Mouse (Mus musculus): ENCODE results near the gene Ppox. TPM values are rescaled to one million over a fixed set of nuclear protein-coding genes. Genes with fewer than 3 reads are reported as not detected.

The Ppox gene
- polyA plus RNA-seq, 1 experiment from 2014 or later = 46.8 TPM

DNA sequence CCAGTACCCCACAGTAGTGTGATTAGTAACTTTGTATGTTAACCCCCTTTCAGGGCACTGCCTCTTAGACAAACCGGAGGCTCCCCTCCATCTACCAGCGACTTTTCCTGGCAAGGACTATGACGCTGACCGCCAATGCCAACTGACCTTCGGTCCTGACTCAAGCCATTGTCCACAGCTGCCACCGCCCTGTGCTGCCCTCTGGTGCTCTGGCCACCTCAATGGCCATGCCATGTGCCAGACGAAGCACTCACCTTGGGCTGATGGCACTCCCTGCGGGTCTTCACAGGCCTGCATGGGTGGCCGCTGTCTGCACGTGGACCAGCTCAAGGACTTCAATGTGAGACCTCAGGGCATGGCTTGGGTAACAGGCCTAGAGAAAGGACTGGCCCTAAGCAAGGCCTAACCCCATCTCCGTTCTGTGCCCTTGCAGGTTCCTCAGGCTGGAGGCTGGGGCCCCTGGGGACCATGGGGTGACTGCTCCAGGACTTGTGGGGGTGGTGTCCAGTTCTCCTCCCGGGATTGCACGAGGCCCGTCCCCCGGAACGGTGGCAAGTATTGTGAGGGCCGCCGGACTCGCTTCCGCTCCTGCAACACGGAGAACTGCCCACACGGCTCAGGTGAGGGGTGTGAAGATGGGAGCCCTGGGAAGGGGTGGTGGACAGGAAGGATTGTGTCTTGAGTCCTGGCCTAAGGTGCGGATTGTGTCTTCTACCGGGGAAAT lies 24.7 kb downstream of the Ppox start:
- Histone ChIP-seq H3K27ac (replicated peaks; ENCODE audit: low read depth, low read length) (no peak overlapping the region), H3K9me3 (ENCODE audit: control insufficient read depth, low read length) (no peaks in the 10 kb centered on the region), H3K27me3 (ENCODE audit: control insufficient read depth, insufficient read depth, low read length) (no peaks in the 10 kb centered on the region), H3K4me1 (ENCODE audit: control insufficient read depth, insufficient read depth, low read length) (peaks cover 7% of the 10 kb centered on the region), H3K4me2 (ENCODE audit: low read length) (no peak overlapping the region), H3K4me3 (replicated peaks; ENCODE audit: low read depth, low read length) (no peak overlapping the region), H3K9ac (replicated peaks; ENCODE audit: low read length) (no peak overlapping the region), H3K36me3 (ENCODE audit: control insufficient read depth, insufficient read depth, low read length) (no peaks in the 10 kb centered on the region)
- DNase-seq (no peak), ATAC-seq (ENCODE audit: low FRiP score, low TSS enrichment) (no peak)
- WGBS = 92% methylated on average over 24 of the region's 24 CpGs

DNA sequence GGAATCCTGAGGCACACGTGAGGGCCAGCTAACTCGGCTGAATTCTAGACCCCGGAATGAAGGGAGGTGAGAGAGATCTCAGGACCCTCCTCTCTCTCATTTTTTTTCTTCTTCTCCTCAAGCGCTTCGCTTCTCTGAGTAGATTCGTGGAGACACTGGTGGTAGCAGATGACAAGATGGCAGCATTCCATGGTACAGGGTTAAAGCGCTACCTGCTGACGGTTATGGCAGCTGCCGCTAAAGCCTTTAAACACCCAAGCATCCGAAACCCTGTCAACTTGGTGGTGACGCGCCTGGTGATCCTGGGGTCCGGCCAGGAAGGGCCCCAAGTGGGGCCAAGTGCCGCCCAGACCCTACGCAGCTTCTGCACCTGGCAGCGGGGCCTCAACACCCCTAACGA lies 28.6 kb downstream of the Ppox start:
- no peaks in the 10 kb centered on the region for H3K9me3 ChIP-seq (ENCODE audit: control insufficient read depth, low read length)
- DNase-seq (peak; percentile 34), ATAC-seq (ENCODE audit: low FRiP score, low TSS enrichment) (no peak)
- 0 out of 2 replicates have a peak overlapping the region, but pooled peaks have one; percentile 6 for H3K27ac ChIP-seq (replicated peaks; ENCODE audit: low read depth, low read length)
- no peaks in the 10 kb centered on the region for H3K36me3 ChIP-seq (ENCODE audit: control insufficient read depth, insufficient read depth, low read length)
- peaks cover 26% of the 10 kb centered on the region for H3K4me1 ChIP-seq (ENCODE audit: control insufficient read depth, insufficient read depth, low read length)
- no peaks in the 10 kb centered on the region for H3K27me3 ChIP-seq (ENCODE audit: control insufficient read depth, insufficient read depth, low read length)
- H3K4me2 ChIP-seq (ENCODE audit: low read length) = peak overlapping the region; percentile 55
- WGBS = 41% methylated on average over 17 of the region's 17 CpGs
- H3K4me3 ChIP-seq (replicated peaks; ENCODE audit: low read depth, low read length) = no peak overlapping the region
- peak overlapping the region; percentile 39; the same call in 1 of the 2 replicates for H3K9ac ChIP-seq (replicated peaks; ENCODE audit: low read length)

- Histone ChIP-seq H3K27me3 (ENCODE audit: control insufficient read depth, insufficient read depth, low read length) (no peaks in the 10 kb centered on the region), H3K4me1 (ENCODE audit: control insufficient read depth, insufficient read depth, low read length) (peaks cover 26% of the 10 kb centered on the region), H3K4me2 (ENCODE audit: low read length) (peak overlapping the region; percentile 55), H3K4me3 (replicated peaks; ENCODE audit: low read depth, low read length) (peak overlapping the region; percentile 25), H3K9ac (replicated peaks; ENCODE audit: low read length) (peak overlapping the region; percentile 39; the same call in 1 of the 2 replicates), H3K27ac (replicated peaks; ENCODE audit: low read depth, low read length) (0 out of 2 replicates have a peak overlapping the region, but pooled peaks have one; percentile 6), H3K9me3 (ENCODE audit: control insufficient read depth, low read length) (no peaks in the 10 kb centered on the region), H3K36me3 (ENCODE audit: control insufficient read depth, insufficient read depth, low read length) (no peaks in the 10 kb centered on the region)
- DNase-seq (peak; percentile 48), ATAC-seq (ENCODE audit: low FRiP score, low TSS enrichment) (no peak)
- WGBS = 2% methylated on average over 13 of the region's 13 CpGs
Measured at GRCm38 (mm10) chr1:171251594-171252324, 29.2 kb downstream of the Ppox start.

GRCm38 (mm10) chr1:171250680-171251593 lies 30.0 kb downstream of the Ppox start, which contains the start of gene Ndufs2:
Gene Ndufs2, minus strand, starts transcription at chr1:171251388.
- H3K27ac ChIP-seq (replicated peaks; ENCODE audit: low read depth, low read length) = peak within 1 kb of the TSS; percentile 6; the same call in 1 of the 2 replicates
- ATAC-seq (ENCODE audit: low FRiP score, low TSS enrichment) (no peak), DNase-seq (peak; percentile 46)
- H3K36me3 ChIP-seq (ENCODE audit: control insufficient read depth, insufficient read depth, low read length) = no peaks in the 10 kb centered on the region
- peak within 1 kb of the TSS; percentile 55 for H3K4me2 ChIP-seq (ENCODE audit: low read length)
- H3K9ac ChIP-seq (replicated peaks; ENCODE audit: low read length) = peak within 1 kb of the TSS; percentile 39
- no peaks in the 10 kb centered on the region for H3K27me3 ChIP-seq (ENCODE audit: control insufficient read depth, insufficient read depth, low read length)
- peak within 1 kb of the TSS; percentile 25 for H3K4me3 ChIP-seq (replicated peaks; ENCODE audit: low read depth, low read length)
- H3K4me1 ChIP-seq (ENCODE audit: control insufficient read depth, insufficient read depth, low read length) = peaks cover 30% of the 10 kb centered on the region
- no peaks in the 10 kb centered on the region for H3K9me3 ChIP-seq (ENCODE audit: control insufficient read depth, low read length)
- WGBS = 9% methylated on average over 26 of the region's 26 CpGs

- Histone ChIP-seq H3K9me3 (ENCODE audit: control insufficient read depth, low read length) (no peaks in the 10 kb centered on the region), H3K4me3 (replicated peaks; ENCODE audit: low read depth, low read length) (peak within 1 kb of the TSS; percentile 25), H3K4me2 (ENCODE audit: low read length) (peak within 1 kb of the TSS; percentile 55), H3K9ac (replicated peaks; ENCODE audit: low read length) (peak within 1 kb of the TSS; percentile 39), H3K27me3 (ENCODE audit: control insufficient read depth, insufficient read depth, low read length) (no peaks in the 10 kb centered on the region), H3K4me1 (ENCODE audit: control insufficient read depth, insufficient read depth, low read length) (peaks cover 36% of the 10 kb centered on the region), H3K36me3 (ENCODE audit: control insufficient read depth, insufficient read depth, low read length) (peaks cover 1% of the 10 kb centered on the region; the same call in 1 of the 2 replicates), H3K27ac (replicated peaks; ENCODE audit: low read depth, low read length) (no peak within 1 kb of the TSS; the same call in 1 of the 2 replicates)
- ATAC-seq (ENCODE audit: low FRiP score, low TSS enrichment) (no peak), DNase-seq (peak; percentile 71)
- WGBS = 5% methylated on average over 5 of the region's 5 CpGs
Measured at GRCm38 (mm10) chr1:171249913-171250600, 30.9 kb downstream of the Ppox start, which contains the start of gene Adamts4. Gene Adamts4, plus strand, starts transcription at chr1:171250421.

- WGBS = 37% methylated on average over 3 of the region's 3 CpGs
- Histone ChIP-seq H3K36me3 (ENCODE audit: control insufficient read depth, insufficient read depth, low read length) (peaks cover 13% of the 10 kb centered on the region), H3K4me1 (ENCODE audit: control insufficient read depth, insufficient read depth, low read length) (peaks cover 36% of the 10 kb centered on the region), H3K9ac (replicated peaks; ENCODE audit: low read length) (no peak overlapping the region), H3K4me2 (ENCODE audit: low read length) (no peak overlapping the region), H3K9me3 (ENCODE audit: control insufficient read depth, low read length) (no peaks in the 10 kb centered on the region), H3K27me3 (ENCODE audit: control insufficient read depth, insufficient read depth, low read length) (no peaks in the 10 kb centered on the region), H3K27ac (replicated peaks; ENCODE audit: low read depth, low read length) (0 out of 2 replicates have a peak overlapping the region, but pooled peaks have one; percentile 8), H3K4me3 (replicated peaks; ENCODE audit: low read depth, low read length) (no peak overlapping the region)
- no peak for ATAC-seq (ENCODE audit: low FRiP score, low TSS enrichment)
- no peak for DNase-seq
Measured at GRCm38 (mm10) chr1:171248386-171249226, 32.4 kb downstream of the Ppox start.

DNA sequence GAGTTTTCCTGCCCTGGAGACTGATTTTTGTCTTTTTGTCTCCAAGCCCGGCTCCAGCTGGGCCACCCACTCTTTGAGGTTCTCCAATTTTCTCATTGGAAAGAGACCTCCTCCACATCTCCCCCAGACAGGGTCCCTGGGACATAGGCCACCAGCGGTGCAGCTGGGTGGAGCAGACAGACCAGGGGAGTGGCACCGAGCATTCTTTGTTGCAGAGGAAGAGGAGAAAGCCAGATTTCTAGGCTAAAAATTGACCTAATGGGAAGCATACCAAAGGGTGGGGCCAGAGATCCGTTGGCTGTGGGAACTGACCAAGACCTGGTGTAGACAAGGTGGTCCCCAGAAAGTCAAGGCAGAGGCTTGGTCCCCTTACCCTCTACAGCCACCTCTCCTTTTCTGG lies 33.1 kb downstream of the Ppox start:
- H3K9ac ChIP-seq (replicated peaks; ENCODE audit: low read length) = no peak overlapping the region
- peak overlapping the region; percentile 77; the same call in 1 of the 2 replicates for H3K4me3 ChIP-seq (replicated peaks; ENCODE audit: low read depth, low read length)
- no peaks in the 10 kb centered on the region for H3K9me3 ChIP-seq (ENCODE audit: control insufficient read depth, low read length)
- peak overlapping the region; percentile 85 for H3K4me2 ChIP-seq (ENCODE audit: low read length)
- H3K4me1 ChIP-seq (ENCODE audit: control insufficient read depth, insufficient read depth, low read length) = peaks cover 36% of the 10 kb centered on the region
- no peaks in the 10 kb centered on the region for H3K27me3 ChIP-seq (ENCODE audit: control insufficient read depth, insufficient read depth, low read length)
- DNase-seq (no peak), ATAC-seq (ENCODE audit: low FRiP score, low TSS enrichment) (no peak)
- peaks cover 20% of the 10 kb centered on the region for H3K36me3 ChIP-seq (ENCODE audit: control insufficient read depth, insufficient read depth, low read length)
- WGBS = 26% methylated on average over 4 of the region's 4 CpGs
- H3K27ac ChIP-seq (replicated peaks; ENCODE audit: low read depth, low read length) = peak overlapping the region; percentile 33; the same call in 1 of the 2 replicates

Measured in midbrain, embryonic 14.5 days (tissue).